Mouse (Mus musculus): ENCODE measurements around the gene Chdh. TPM values are rescaled to one million over a fixed set of nuclear protein-coding genes. Genes with fewer than 3 reads are reported as not detected.

The Chdh gene
- polyA plus RNA-seq, 1 experiment from 2014 or later, result 1.4 TPM

GRCm38 (mm10) chr14:29994976-29995375 is 13.8 kb upstream of the Chdh start:
- Histone ChIP-seq H3K4me3 (ENCODE audit: low read depth, low read length) (no peak overlapping the region), H3K36me3 (ENCODE audit: control insufficient read depth, insufficient read depth) (peaks cover 56% of the 10 kb centered on the region), H3K9me3 (ENCODE audit: control insufficient read depth) (no peaks in the 10 kb centered on the region), H3K27me3 (replicated peaks; ENCODE audit: control insufficient read depth, insufficient read depth, low read length) (no peaks in the 10 kb centered on the region), H3K27ac (ENCODE audit: low read depth, low read length) (no peak overlapping the region), H3K4me2 (replicated peaks; ENCODE audit: low read depth) (no peak overlapping the region), H3K4me1 (replicated peaks; ENCODE audit: control insufficient read depth, insufficient read depth, low read length) (peaks cover 5% of the 10 kb centered on the region; the same call in 1 of the 2 replicates), H3K9ac (ENCODE audit: low read depth, low read length) (no peak overlapping the region)
- no peak for ATAC-seq
- TF ChIP-seq CTCF (IDR thresholded peaks at IDR 0.05; ENCODE audit: low read depth), result no peak
- 94% methylated on average over 4 of the region's 4 CpGs for WGBS

GRCm38 (mm10) chr14:29996000-29996751 is 12.6 kb upstream of the Chdh start:
- H3K27me3 ChIP-seq (replicated peaks; ENCODE audit: control insufficient read depth, insufficient read depth, low read length), result no peaks in the 10 kb centered on the region
- no peak for TF ChIP-seq CTCF (IDR thresholded peaks at IDR 0.05; ENCODE audit: low read depth)
- no peak overlapping the region for H3K9ac ChIP-seq (ENCODE audit: low read depth, low read length)
- H3K4me2 ChIP-seq (replicated peaks; ENCODE audit: low read depth), result no peak overlapping the region
- peaks cover 45% of the 10 kb centered on the region for H3K36me3 ChIP-seq (ENCODE audit: control insufficient read depth, insufficient read depth)
- no peaks in the 10 kb centered on the region for H3K9me3 ChIP-seq (ENCODE audit: control insufficient read depth)
- no peak overlapping the region for H3K4me3 ChIP-seq (ENCODE audit: low read depth, low read length)
- WGBS, result 67% methylated on average over 11 of the region's 11 CpGs
- H3K27ac ChIP-seq (ENCODE audit: low read depth, low read length), result no peak overlapping the region
- peaks cover 5% of the 10 kb centered on the region; the same call in 1 of the 2 replicates for H3K4me1 ChIP-seq (replicated peaks; ENCODE audit: control insufficient read depth, insufficient read depth, low read length)
- peak; percentile 70 for ATAC-seq

- H3K27me3 ChIP-seq (replicated peaks; ENCODE audit: control insufficient read depth, insufficient read depth, low read length), result no peaks in the 10 kb centered on the region
- no peak for TF ChIP-seq CTCF (IDR thresholded peaks at IDR 0.05; ENCODE audit: low read depth)
- no peak overlapping the region for H3K4me2 ChIP-seq (replicated peaks; ENCODE audit: low read depth)
- H3K4me3 ChIP-seq (ENCODE audit: low read depth, low read length), result no peak overlapping the region
- peaks cover 33% of the 10 kb centered on the region for H3K36me3 ChIP-seq (ENCODE audit: control insufficient read depth, insufficient read depth)
- H3K9ac ChIP-seq (ENCODE audit: low read depth, low read length), result no peak overlapping the region
- H3K9me3 ChIP-seq (ENCODE audit: control insufficient read depth), result no peaks in the 10 kb centered on the region
- ATAC-seq, result no peak
- no peak overlapping the region for H3K27ac ChIP-seq (ENCODE audit: low read depth, low read length)
- peaks cover 5% of the 10 kb centered on the region; the same call in 1 of the 2 replicates for H3K4me1 ChIP-seq (replicated peaks; ENCODE audit: control insufficient read depth, insufficient read depth, low read length)
Observed at GRCm38 (mm10) chr14:29997345-29997744, 11.5 kb upstream of the Chdh start.

- ATAC-seq, result no peak
- WGBS, result 71% methylated on average over 13 of the region's 13 CpGs
- no peak overlapping the region for H3K4me2 ChIP-seq (replicated peaks; ENCODE audit: low read depth)
- peaks cover 18% of the 10 kb centered on the region for H3K36me3 ChIP-seq (ENCODE audit: control insufficient read depth, insufficient read depth)
- TF ChIP-seq CTCF (IDR thresholded peaks at IDR 0.05; ENCODE audit: low read depth), result no peak
- no peaks in the 10 kb centered on the region for H3K27me3 ChIP-seq (replicated peaks; ENCODE audit: control insufficient read depth, insufficient read depth, low read length)
- no peaks in the 10 kb centered on the region for H3K9me3 ChIP-seq (ENCODE audit: control insufficient read depth)
- H3K9ac ChIP-seq (ENCODE audit: low read depth, low read length), result no peak overlapping the region
- peaks cover 5% of the 10 kb centered on the region; the same call in 1 of the 2 replicates for H3K4me1 ChIP-seq (replicated peaks; ENCODE audit: control insufficient read depth, insufficient read depth, low read length)
- H3K4me3 ChIP-seq (ENCODE audit: low read depth, low read length), result no peak overlapping the region
- H3K27ac ChIP-seq (ENCODE audit: low read depth, low read length), result no peak overlapping the region
Observed at GRCm38 (mm10) chr14:29998747-29999474, 9.9 kb upstream of the Chdh start.

- ATAC-seq, result peak; percentile 59
- 39% methylated on average over 3 of the region's 3 CpGs for WGBS
- H3K27me3 ChIP-seq (replicated peaks; ENCODE audit: control insufficient read depth, insufficient read depth, low read length), result no peaks in the 10 kb centered on the region
- peaks cover 13% of the 10 kb centered on the region for H3K36me3 ChIP-seq (ENCODE audit: control insufficient read depth, insufficient read depth)
- peaks cover 5% of the 10 kb centered on the region; the same call in 1 of the 2 replicates for H3K4me1 ChIP-seq (replicated peaks; ENCODE audit: control insufficient read depth, insufficient read depth, low read length)
- no peak overlapping the region for H3K27ac ChIP-seq (ENCODE audit: low read depth, low read length)
- H3K9me3 ChIP-seq (ENCODE audit: control insufficient read depth), result no peaks in the 10 kb centered on the region
- peak overlapping the region; percentile 17 for H3K4me2 ChIP-seq (replicated peaks; ENCODE audit: low read depth)
- no peak for TF ChIP-seq CTCF (IDR thresholded peaks at IDR 0.05; ENCODE audit: low read depth)
- H3K9ac ChIP-seq (ENCODE audit: low read depth, low read length), result no peak overlapping the region
- H3K4me3 ChIP-seq (ENCODE audit: low read depth, low read length), result no peak overlapping the region
Observed at GRCm38 (mm10) chr14:29999475-29999811, 9.4 kb upstream of the Chdh start.

- Histone ChIP-seq H3K4me3 (ENCODE audit: low read depth, low read length) (peak overlapping the region; percentile 40), H3K9me3 (ENCODE audit: control insufficient read depth) (no peaks in the 10 kb centered on the region), H3K27ac (ENCODE audit: low read depth, low read length) (peak overlapping the region; percentile 50), H3K36me3 (ENCODE audit: control insufficient read depth, insufficient read depth) (no peaks in the 10 kb centered on the region), H3K27me3 (replicated peaks; ENCODE audit: control insufficient read depth, insufficient read depth, low read length) (no peaks in the 10 kb centered on the region), H3K4me1 (replicated peaks; ENCODE audit: control insufficient read depth, insufficient read depth, low read length) (peaks cover 8% of the 10 kb centered on the region), H3K4me2 (replicated peaks; ENCODE audit: low read depth) (peak overlapping the region; percentile 80), H3K9ac (ENCODE audit: low read depth, low read length) (no peak overlapping the region)
- 32% methylated on average over 10 of the region's 10 CpGs for WGBS
- no peak for TF ChIP-seq CTCF (IDR thresholded peaks at IDR 0.05; ENCODE audit: low read depth)
- peak; percentile 62 for ATAC-seq
Observed at GRCm38 (mm10) chr14:30009864-30010560, 1.2 kb downstream of the Chdh start.
